Mouse (Mus musculus): ENCODE measurements around the gene Znrf3.

Gene Znrf3

DNA sequence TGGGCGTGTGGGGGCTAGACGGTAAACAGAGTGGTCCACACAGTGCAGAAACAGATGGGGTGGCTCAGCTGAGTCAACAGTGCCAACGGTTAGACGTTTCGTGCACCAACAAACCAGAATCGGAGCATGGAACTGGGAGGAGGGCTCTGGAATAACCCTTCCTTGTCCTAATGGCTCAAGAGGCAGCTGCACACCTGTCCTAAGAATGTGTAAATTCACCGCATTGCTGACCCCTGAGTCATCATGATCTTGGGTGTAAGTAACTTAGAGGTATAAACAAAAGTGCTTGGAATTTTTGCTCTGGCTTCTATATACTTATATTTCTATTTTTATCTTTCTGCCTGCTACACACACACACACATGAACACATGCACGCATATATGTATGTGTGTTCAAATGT is 202.5 kb downstream of the Znrf3 start:
- no peak for DNase-seq (ENCODE audit: low read depth, low spot score)

GRCm38 (mm10) chr11:5239706-5240690 is 204.6 kb downstream of the Znrf3 start:
- DNase-seq (ENCODE audit: low read depth, low spot score): peak; percentile 41

Measured in forelimb bud, embryonic 11.5 days (tissue).